Mouse (Mus musculus) neural tube, embryonic 10.5 days (tissue): ENCODE data around the gene Sgcd.
A peak's percentile ranks its signal among the peaks of the same experiment; 100 is the strongest.
"Not testable (repeated sequence)": the region's sequence is repeated elsewhere in the genome, so short reads cannot be mapped to it uniquely, and the experiment has no call there.

Experiments
- DNase-seq: peaks from one replicate; pipeline ENCODE4 v3.0.0-alpha.2; 2017; ENCODE audit warnings: low spot score; ENCODE audit errors: extremely low spot score

The Sgcd gene

DNA sequence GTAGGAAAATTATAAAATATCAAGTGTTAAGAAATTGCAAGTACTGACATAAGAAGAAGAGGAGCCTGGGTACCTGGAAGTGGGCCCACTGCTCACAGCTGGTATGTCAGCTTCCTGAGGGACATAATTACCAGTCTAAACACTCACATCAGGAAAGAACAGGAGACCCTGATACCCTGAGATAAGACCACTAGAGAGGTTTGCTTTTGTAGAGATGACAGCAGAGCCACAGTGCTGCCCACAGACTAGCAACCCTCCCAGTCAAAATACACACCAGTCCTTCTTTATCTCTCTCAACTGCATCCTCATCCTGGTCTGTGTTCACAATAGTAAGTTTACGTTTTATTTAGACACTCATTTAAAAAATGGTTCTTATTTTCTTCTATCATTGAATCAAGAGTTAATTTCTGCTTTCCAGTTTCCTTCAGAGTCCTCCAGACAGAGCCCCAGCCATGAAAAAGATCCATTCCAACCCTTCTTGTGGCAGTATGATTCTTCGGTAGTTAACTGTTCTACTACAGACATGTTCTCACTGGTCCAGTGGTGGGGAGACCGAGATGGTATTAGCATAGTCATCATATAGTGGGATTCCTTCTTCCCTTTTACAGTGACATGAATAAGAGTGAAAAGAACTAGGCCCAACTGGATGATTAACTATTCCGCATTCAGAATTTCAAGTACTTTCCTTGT, 211.4 kb downstream of the Sgcd start:
- DNase-seq, result no peak

DNA sequence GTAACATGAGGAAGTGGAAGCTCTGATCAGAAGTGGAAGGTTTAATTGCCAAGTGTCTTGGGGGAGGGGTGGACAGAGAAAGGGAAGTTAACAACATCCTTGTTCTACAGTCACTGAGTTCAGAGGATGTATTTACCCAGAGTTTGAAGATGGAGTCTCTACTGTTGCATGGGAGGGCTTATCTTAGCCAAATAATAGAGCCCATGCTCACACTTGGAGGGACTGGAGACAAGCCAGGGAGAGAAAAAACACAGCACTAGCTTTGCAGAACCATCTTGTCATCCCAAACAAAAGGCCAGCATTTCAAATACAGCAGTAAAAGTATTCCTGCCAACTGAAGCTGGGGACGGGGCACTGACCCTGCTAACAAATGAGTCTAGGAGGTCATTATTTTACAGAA, 212.8 kb downstream of the Sgcd start:
- DNase-seq, result no peak

DNA sequence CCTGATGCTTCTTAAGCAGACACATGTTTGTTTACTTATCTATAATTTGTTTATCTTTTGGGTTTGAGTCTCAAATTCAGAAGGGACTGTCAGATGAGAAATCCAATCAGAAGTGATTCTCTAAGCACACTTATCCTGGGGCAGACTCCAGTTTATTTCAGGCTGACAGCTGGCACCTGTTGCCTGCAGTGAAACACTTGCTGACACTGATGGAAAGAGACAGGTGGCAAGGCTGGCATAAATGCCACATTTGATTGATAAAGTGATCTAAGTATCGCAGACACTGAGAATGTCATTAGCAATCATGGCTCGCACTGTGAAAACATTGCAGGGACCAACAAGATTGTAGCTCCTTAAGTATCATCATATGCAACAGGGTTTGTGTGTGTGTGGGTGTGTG, 222.9 kb downstream of the Sgcd start:
- no peak for DNase-seq

DNA sequence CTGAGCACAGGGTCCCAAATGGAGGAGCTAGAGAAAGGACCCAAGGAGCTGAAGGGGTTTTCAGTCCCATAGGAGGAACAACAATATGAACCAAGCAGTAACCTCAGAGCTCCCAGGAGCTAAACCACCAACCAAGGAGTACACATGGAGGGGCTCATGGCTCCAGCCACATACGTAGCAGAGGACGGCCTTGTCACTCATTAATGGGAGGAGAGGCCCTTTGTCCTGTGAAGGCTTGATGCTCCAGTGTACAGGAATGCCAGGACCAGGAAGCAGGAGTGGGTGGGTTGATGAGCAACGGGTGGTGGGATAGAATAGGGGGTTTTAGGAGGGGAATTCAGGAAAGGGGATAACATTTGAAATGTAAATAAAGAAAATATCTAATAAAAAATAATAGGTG, 225.2 kb downstream of the Sgcd start:
- DNase-seq, result not testable (repeated sequence)

DNA sequence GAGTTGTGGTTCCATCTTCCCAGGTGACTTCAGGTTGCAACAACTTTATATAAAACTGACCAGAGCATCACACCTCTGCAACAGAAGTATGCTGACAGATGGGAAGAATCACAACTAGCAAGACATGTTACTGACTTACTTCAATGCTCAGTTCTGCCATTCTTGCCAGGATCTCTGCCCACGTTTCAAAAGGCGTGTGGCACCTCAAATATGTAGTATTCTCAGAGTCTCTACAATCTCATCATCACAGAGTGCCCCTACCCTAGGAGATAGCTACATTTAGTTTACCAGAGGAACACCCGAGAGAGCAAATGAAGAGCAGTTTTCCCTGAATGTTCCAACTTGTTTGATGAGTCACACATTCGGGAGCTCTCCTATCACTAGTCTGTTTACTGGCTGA, 229.8 kb downstream of the Sgcd start:
- no peak for DNase-seq

DNA sequence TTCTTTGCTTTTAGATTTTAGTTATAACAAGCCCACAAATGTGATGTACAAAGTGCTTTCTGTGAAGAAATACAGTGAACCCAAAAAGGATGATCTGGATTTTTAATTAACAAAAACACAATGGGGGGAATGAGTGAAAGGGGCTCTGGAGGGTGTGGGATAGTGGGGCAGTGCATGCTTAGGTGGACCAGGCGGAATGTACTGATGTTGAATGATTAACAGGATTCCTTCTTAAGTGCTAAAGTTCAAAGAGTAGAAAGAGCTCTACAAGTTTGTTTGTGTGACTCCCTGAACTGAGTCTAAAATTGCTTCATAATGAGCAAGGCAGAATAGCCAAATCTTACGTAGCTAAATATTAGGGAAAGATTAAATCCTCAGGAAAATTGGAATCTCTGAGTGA, 246.0 kb downstream of the Sgcd start:
- DNase-seq, result no peak

DNA sequence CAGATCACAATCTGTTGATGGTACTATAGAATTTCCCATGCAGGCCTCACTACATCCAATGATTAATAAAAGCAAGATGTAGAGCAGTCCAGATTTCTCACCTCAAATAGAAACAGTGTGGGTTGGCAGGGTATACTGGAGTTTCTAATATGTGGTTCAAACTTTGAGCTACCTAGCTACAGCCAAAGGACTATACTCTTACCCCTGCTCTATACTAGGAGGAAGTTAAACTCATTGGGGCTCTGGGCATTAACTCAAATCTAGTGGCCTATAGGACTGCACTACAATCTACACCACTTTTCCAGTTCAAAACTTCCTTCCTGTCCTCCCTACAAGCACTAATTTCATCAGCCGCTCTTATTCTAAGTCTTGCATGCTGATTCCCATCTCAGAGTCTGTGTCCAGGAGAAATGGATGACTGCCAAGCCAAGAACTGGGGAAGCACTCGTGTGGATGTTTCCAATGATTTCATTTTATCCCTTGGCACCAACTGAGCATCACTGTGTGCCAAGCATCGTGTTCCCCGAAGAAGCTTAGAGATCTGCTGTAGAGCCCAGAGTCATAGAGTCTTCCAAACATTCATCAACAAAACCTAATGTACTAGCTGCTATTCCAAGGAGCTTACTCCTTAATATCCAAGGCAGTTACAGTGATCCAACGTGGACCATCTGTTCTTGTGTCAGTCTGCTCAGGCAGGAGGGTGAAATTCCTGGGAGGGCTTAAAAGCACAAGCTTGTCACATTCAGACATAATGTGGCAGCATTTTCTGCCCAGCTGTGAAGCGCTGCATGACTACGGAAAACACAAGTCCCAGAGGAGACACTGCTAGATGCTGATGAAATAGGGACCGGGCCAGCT, 283.6 kb downstream of the Sgcd start:
- no peak for DNase-seq

DNA sequence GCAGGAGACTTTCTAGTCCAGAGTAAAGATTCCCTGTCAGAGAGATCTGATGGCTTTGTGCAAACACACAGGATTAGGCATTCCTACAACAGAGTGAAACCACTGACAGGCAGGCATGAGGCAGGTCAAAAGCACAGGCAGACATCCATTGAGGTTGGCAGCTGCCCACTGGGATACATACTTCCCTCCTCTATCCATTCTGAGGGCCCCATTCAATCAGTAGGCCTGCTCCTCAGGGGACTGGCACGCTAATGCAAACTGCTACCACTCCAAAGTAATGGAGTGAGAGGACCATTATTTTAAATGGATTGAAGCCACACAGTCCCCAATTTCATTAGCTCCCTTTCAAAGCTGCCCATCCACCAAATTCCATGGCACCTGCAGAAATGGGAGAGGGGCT, 293.2 kb downstream of the Sgcd start:
- DNase-seq, result no peak

DNA sequence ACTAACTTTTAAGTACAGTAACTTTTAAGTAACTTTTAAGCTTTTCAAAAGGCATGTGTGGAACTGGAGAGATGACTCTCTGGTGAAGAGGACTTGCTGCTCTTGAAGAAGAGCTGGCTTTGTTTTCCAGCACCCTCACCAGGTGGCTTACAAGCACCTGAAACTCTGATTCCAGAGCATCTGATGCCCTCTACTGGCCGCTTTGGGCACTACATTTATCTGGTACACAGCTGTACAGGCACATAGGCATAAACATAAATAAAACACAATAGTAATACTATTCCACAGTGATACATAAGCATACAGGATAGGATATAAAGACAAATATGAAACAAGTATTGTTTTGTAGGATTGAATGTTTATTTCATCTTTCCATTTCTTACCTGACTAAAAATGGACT, 330.6 kb downstream of the Sgcd start:
- DNase-seq, result peak; percentile 50

DNA sequence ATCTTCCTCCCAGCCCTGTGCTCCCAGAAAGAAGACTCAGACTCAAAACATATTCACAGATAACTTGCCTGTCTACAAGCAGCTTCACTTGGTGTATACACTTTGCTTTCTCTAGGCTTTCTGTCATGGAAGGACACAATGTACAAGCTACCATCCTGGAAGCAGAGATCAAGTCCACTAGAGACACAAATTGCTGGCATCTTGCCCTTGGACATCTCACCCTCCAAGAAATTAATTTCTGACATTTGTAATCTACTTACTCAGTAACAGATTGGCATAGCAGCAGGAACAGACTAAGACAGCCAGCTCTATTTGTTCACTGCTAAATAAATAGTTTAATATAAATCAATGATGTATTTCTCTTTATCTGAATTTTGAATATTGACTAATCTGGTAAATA, 342.9 kb downstream of the Sgcd start:
- DNase-seq, result no peak

DNA sequence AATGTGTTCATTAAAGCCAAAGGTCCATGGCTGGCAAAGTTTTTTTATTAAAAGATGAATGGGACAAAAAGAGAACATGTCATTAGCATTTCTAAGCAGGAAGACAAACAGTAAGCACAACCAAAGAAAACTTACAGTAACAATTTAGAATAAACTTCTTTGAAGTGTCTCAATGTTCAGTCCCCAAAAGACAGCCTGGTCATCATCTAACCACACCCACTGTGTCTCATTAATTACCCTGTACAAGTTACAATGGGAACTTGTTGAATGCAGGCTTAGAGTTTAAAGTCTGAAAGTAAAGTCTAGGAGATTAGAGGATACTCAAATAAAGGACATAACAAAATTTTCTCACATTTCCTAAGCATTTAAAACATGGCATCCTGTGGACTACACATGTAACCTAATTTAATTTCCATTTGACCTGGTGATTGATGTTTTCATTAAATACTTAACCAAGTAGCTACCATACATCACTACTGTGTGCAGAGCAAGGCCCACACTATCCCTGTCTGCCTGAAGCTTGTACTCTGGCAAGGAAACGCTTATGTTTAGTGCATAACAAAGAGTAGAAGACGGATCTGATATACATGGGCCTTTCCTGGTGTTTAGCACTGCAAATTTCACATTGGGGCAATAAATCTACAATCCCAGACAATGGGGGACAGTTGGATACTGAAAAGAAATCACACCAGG, 347.1 kb downstream of the Sgcd start:
- DNase-seq, result no peak

DNA sequence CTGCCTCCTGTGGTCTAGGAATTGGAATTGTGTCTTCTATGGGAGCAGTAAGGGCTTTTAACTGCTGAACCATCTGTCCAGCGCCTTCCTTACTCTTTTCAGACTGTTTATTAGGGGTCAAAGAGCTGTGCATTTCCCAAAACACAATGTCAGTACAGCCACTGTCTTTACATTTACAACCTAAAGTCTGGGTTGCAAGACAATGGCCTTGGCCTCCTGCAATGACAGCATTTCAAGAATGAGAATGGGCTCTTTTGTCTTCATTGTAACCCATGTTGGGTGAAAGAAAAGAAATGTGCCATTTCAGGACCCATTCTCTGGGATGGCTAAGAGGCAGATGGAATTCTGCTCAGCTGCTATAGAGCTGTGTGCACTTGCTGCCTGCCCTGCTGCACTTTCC, 348.2 kb downstream of the Sgcd start:
- peak; percentile 23 for DNase-seq

DNA sequence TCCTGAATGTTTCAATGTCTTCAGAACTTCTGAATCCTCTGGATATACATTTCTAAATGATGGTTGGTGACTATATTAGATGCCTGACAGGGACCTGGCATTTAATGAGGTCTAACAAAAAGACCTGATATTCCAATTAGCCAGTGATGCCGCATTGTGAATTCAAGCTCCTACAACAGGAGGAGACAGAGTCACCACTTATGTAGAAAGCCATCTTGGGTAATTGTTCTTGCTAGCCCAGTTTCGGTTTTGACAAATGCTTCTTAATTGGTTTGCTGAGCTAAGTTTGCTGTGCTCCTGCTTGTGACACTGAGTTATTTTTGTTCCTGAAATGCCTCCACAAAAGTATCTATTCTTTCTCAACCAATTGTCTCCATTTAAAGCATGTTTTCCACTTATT, 358.6 kb downstream of the Sgcd start:
- DNase-seq, result no peak

DNA sequence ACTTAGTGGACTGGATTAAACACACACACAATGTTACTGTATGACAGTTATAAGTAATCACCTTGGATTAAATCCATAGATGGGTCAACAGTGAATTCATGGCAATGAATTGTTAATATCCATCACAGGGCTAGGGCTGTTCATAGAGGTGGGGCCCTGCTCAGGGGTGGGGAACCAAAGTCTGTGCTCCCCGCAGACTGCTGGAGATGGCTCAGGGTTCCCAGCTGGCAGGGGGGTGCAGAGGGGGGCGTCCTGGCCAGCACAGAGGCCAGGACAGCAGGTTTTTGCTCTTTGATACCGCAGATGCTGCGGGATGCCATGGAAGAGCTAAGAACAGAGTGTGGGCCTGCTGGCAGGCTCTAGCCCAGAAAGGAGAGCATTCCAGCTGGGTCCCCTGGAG, 378.9 kb downstream of the Sgcd start:
- DNase-seq, result no peak

DNA sequence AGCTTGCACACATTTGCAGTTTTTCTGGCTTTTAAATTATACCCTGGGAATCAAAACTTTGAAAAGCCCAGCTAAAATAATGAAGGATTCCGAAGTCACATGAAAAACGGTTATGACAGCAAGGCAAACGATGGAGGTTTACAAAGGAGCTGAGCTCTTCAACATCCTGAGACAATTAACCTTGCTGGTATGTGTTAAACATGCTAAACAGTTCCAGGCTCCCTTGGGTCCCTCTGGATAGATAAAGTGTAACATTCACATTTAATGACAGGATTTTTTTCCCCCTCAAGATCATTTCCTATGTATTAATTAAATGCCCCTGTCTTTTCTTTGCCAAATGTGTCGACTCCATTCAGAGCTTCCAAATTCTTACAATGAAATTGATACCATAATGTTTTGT, 414.1 kb downstream of the Sgcd start:
- DNase-seq, result no peak

DNA sequence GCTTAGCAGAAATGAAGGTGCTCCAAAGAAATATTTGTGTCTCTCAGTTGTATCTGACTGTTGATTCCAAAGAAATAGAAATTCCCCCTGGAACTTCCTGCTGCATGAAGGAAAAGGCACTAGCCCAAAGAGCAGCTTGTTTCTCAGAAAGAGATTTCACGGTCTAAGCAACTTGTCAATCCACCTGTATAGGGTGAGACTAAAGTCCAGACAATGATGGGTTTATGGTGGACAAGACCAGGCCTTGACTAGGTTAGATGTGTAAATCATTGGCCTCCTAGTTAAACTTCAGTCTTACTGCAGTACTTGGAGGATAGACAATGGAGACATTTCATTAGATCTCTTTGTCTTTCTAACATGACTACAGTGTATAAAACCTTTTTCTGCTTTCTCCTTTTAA, 420.3 kb downstream of the Sgcd start:
- DNase-seq, result no peak

DNA sequence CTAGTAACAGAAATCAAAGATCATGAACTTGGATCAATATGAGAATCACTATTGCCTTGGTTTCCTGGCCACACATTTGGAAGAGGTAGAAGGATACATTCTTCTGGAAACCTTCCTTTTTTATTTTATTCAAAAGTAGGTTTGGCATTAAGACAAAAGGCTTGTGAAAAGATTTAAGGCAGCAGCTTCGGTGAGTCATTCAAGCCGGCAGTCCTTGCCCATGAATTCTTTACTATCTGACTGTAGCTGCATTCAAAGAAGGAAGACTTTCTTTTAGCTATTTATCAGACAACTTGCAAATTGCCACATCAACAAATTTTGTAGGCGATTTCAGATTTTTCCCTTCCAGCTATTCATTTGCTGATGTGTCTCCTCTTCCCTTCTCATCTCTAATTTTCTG, 422.6 kb downstream of the Sgcd start:
- no peak for DNase-seq

DNA sequence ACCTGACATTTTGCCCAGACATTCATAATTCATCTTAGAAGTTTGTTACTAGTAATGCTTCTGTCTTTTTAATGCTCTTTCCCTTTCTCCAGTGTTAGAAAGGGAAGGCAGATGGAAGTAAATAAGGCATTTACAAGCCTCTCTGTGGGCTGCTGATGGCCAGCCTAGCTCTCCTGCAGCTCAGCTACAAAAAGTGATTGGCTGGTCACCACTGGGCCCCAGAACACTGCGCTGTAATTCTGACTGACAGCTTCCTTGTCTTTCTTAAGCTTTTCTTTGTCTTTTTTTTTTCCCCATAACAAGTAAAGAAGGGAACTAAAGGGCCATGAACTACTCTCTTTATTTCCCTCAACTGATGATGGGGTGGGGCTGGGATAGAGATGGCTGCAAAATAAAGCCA, 463.9 kb downstream of the Sgcd start:
- no peak for DNase-seq

DNA sequence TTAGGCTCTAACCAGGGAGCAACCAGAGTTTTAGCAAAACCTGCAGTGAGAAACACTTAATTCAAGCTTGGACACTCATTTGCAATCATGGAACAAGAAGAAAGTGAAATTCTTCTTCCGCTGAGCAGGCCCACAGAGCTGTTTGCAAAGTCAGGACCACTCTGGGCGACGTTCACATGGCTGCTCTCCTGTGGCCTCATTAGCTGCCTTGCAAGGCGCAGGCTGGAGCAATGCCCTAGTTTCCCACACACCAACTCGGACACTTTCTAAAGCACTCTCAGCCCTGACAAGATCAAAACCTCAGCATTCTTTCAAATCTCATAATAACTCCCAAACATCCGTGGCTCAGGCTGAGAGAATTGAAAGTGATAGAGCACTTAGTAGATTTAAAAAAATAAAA, 480.7 kb downstream of the Sgcd start:
- DNase-seq, result no peak

DNA sequence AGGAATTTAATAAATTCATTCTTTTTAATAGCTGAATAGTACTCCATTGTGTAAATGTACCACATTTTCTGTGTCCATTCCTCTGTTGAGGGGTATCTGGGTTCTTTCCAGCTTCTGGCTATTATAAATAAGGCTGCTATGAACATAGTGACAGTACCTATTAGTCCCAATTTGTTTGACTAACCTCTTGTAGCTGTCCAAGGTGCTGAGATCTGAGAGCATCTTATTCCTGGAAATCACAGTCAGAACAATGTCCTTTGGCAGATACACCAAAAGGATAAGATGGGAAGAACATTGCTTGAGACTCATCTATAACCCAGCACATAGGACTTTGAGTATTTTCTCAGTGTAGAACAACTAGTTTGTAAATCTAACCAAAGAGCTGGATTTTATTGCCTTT, 485.5 kb downstream of the Sgcd start:
- DNase-seq, result not testable (repeated sequence)

DNA sequence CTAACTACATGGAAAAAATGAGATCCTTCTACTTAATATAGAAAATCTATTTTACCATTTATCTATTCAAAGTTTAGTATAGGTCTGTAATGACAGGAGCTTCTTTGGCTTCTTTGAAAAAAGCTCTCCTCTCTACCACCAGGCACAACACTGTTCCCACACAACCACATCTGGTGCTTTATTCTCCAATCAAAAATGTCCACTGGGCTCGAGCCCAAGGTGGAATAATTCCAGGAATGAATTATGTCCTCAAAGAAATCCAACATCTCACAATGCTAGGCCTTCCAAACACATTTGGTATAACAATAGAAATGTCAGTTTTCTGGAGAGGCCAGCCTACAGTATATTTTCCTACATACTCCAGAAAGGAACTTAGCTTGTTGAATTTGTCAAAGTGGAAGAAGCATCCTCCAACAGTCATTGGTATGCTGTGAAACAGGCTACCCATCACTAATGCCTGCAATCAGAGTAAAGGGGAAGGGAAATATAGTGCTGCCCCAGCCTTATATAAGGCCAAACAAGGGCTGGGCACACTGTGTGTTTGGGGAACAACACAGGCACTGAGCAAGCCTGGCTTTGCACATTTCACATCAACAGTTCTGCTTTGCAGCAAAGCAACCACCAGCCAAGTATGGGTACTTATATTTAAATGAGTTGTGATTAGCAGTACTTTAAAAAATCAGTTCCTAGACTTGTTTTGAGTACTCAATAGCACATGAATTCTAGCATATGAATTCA, 515.1 kb downstream of the Sgcd start:
- no peak for DNase-seq

DNA sequence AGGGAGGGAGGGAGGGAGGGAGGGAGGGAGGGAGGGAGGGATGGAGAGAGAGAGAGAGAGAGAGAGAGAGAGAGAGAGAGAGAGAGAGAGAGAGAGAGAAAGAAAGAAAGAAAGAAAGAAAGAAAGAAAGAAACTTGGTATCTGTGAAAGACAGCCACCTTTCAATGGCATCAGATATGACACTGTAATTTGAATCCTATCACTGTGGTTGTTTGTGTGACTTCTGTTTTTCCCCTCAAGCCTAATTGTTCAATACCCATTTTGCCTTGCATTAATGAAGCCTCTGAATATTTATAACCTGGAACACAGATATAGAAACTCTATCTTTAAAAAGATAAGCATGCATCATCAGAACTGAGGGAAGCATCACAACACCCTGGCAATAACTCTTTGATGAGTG, 528.1 kb downstream of the Sgcd start:
- not testable (repeated sequence) for DNase-seq
